Mouse (Mus musculus) heart, adult 2 months (tissue): ENCODE results near the gene Nhlrc1. TPM values are rescaled to one million over a fixed set of nuclear protein-coding genes. Genes with fewer than 3 reads are reported as not detected.

ENCODE experiments used
- DNase-seq, 2 experiments: peaks; one replicate each; pipeline ENCODE4 v3.0.0; 2021
- H3K27ac ChIP-seq: fragments of 200-600 bp; 2 replicates; pipeline ENCODE4 v1.8.1; 2022
- H3K27me3 ChIP-seq: fragments of 200-500 bp; 2 replicates; pipeline ENCODE4 v1.6.1; 2012; ENCODE audit warnings: mild to moderate bottlenecking, low read length, inconsistent platforms, mixed read lengths; ENCODE audit not compliant: control insufficient read depth, insufficient read depth
- H3K36me3 ChIP-seq: fragments of 200-500 bp; 2 replicates; pipeline ENCODE4 v1.6.1; 2012; ENCODE audit warnings: low read length, inconsistent platforms; ENCODE audit not compliant: control insufficient read depth, insufficient read depth
- H3K4me1 ChIP-seq: fragments of 200-500 bp; 2 replicates; pipeline ENCODE4 v1.6.1; 2011; ENCODE audit warnings: low read length; ENCODE audit not compliant: control insufficient read depth, insufficient read depth
- H3K4me3 ChIP-seq: fragments of 200-600 bp; 2 replicates; pipeline ENCODE4 v1.8.1; 2022
- H3K79me2 ChIP-seq: fragments of 200-500 bp; replicated peaks from 2 replicates; pipeline ENCODE4 v1.6.1; 2012; ENCODE audit warnings: mild to moderate bottlenecking, inconsistent platforms, low read length, moderate library complexity, mixed read lengths; ENCODE audit not compliant: control insufficient read depth, insufficient read depth
- H3K9ac ChIP-seq: fragments of 200-500 bp; 2 replicates; pipeline ENCODE4 v1.6.1; 2012; ENCODE audit warnings: low read depth, mild to moderate bottlenecking, control low read depth, inconsistent platforms, low read length, mixed read lengths
- CTCF ChIP-seq: fragments of 200-600 bp; IDR thresholded peaks from 2 replicates; pipeline ENCODE4 v1.8.1; 2022; ENCODE audit warnings: antibody characterized with exemption, mild to moderate bottlenecking, moderate library complexity
- EP300 ChIP-seq: fragments of 200-500 bp; IDR thresholded peaks from 2 replicates; pipeline ENCODE4 v1.6.1; 2011; ENCODE audit warnings: low read depth, low read length, control low read depth; ENCODE audit not compliant: insufficient read depth
- POLR2A ChIP-seq: fragments of 200-500 bp; IDR thresholded peaks from 2 replicates; pipeline ENCODE4 v1.6.1; 2011; ENCODE audit warnings: mild to moderate bottlenecking, low read depth, low read length, control low read depth; ENCODE audit not compliant: insufficient read depth
- WGBS: fragments of 180-500 bp; shearing (Covaris S2); methylation state at CpG from one replicate; pipeline ENCODE4 v1.1.7; 2018; 5-methylcytosine and 5-hydroxymethylcytosine counted together
- intact Hi-C: fragments of 180-260 bp; cut with DNase I; formaldehyde crosslinking; loops from one replicate; pipeline ENCODE4 v1.15.1; 2025
- polyA plus RNA-seq: library from polyadenylated mRNA; depleted of rRNA; stranded (reverse); fragments of >200 nt; gene quantifications from 2 replicates; pipeline ENCODE4 v1.2.3, GENCODE M21; 2012
- total RNA-seq, 2 experiments: library from RNA; stranded (reverse); gene quantifications; 2 replicates each; pipeline ENCODE4 v1.2.3; 2021

Nhlrc1 gene
- total and polyA plus RNA-seq, 3 experiments = 6.1 to 6.8 (median 6.6) TPM

DNA sequence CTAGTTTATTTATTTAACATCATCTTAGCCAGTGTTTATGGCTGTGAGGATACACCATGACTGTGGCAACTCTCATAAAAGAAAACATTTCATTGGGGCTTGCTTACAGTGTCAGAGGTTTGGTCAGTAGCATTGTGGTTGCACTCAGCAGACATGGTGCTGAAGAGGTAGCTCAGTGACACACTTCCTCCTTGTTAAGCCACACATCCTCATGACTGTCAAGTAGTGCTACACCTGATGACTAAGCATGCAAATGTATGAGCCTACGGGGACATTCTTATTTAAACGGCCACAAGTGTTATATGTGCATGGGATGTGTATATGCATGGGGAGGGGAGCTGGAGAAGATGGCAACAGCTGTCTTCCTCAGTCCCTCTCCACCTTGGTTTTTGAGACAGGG is 30.8 kb downstream of the Nhlrc1 start:
- 86% methylated on average over 2 of the region's 2 CpGs for WGBS
- no peak for DNase-seq
- Histone ChIP-seq H3K4me3 (no peak overlapping the region), H3K36me3 (peaks cover 4% of the 10 kb centered on the region), H3K79me2 (no peaks in the 10 kb centered on the region), H3K27me3 (no peaks in the 10 kb centered on the region), H3K27ac (no peak overlapping the region), H3K9ac (no peak overlapping the region), H3K4me1 (peaks cover 9% of the 10 kb centered on the region)
- TF ChIP-seq EP300 (no peak), POLR2A (no peak), CTCF (no peak)
- intact Hi-C loops = no loop called here

- H3K4me1 ChIP-seq = peaks cover 6% of the 10 kb centered on the region
- peaks cover 4% of the 10 kb centered on the region for H3K36me3 ChIP-seq
- no peak overlapping the region for H3K9ac ChIP-seq
- no peaks in the 10 kb centered on the region for H3K79me2 ChIP-seq
- H3K4me3 ChIP-seq = no peak overlapping the region
- intact Hi-C loops = loop anchor here (5.0 kb wide), 1 partner anchor 98 kb away; no protein-coding TSS in a partner anchor
- H3K27ac ChIP-seq = peak overlapping the region; percentile 69
- peak; percentile 75; the same call in 1 of the 2 replicates for TF ChIP-seq EP300
- no peak for TF ChIP-seq POLR2A
- TF ChIP-seq CTCF = no peak
- DNase-seq = peak; percentile 39 to 53
- 21% methylated on average over 13 of the region's 13 CpGs for WGBS
- no peaks in the 10 kb centered on the region for H3K27me3 ChIP-seq
These were observed 34.7 kb downstream of the Nhlrc1 start for GRCm38 (mm10) chr13:46979836-46980490.

- Histone ChIP-seq H3K27ac (no peak overlapping the region), H3K9ac (no peak overlapping the region), H3K27me3 (no peaks in the 10 kb centered on the region), H3K4me3 (no peak overlapping the region), H3K4me1 (peaks cover 6% of the 10 kb centered on the region), H3K36me3 (peaks cover 4% of the 10 kb centered on the region), H3K79me2 (no peaks in the 10 kb centered on the region)
- intact Hi-C loops = loop anchor here (5.0 kb wide), 1 partner anchor 94 kb away; no protein-coding TSS in a partner anchor
- TF ChIP-seq CTCF = peak; percentile 40
- no peak for TF ChIP-seq POLR2A
- TF ChIP-seq EP300 = no peak
- WGBS = 88% methylated on average over 7 of the region's 7 CpGs
- DNase-seq = no peak
These were observed 38.1 kb downstream of the Nhlrc1 start for GRCm38 (mm10) chr13:46976532-46976931.

DNA sequence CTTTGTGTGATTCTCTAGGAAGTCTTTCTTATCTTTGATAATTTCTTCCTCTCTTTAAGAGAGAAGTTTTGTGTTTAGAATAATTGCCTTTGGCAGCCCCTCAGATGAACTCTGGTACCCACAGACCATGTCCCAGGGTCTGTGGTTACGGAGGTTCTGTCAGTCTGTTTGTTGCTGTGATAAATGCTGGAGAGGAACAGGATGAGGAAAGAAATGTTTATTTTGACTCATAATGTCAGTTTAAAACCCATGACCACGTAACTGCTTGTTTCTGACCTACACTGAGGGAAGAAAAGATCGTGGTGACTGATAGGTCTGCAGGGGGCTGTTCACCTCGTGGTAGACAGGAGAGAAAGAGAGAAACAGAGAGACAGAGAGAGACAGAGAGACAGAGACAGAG is 38.7 kb downstream of the Nhlrc1 start:
- Histone ChIP-seq H3K27me3 (no peaks in the 10 kb centered on the region), H3K9ac (no peak overlapping the region), H3K36me3 (peaks cover 4% of the 10 kb centered on the region), H3K27ac (no peak overlapping the region), H3K4me1 (peaks cover 6% of the 10 kb centered on the region), H3K79me2 (no peaks in the 10 kb centered on the region), H3K4me3 (no peak overlapping the region)
- WGBS = 55% methylated on average over 4 of the region's 4 CpGs
- TF ChIP-seq EP300 (no peak), POLR2A (no peak)
- intact Hi-C loops = loop anchor here (5.0 kb wide), 1 partner anchor 94 kb away; no protein-coding TSS in a partner anchor
- no peak for DNase-seq

DNA sequence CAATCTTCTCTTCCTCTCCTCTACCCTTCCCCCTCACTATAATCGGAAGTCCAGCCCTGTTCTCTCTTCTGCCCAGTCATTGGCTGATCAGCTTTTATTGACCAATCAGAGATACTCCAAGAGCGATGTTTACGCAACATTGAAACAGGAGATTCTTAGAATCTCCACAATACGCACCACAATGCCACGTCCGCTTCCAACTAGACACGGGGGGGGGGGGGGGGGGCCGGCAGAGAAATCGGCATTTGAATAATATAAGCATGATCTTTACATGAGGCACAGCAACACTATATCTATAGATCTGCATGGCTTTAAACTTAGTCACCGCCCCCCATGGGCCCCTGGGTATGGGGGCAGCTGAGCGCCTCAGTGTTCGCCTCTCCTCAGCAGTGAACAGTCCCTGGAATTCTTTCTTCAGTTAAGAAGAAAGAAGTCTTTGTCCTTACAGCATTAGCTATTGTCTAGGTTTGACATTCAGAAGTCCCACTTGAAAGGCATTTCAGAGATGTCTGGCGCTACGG is 39.6 kb downstream of the Nhlrc1 start:
- DNase-seq = no peak
- TF ChIP-seq EP300 (no peak), POLR2A (no peak), CTCF (no peak)
- Histone ChIP-seq H3K4me3 (no peak overlapping the region), H3K4me1 (peaks cover 2% of the 10 kb centered on the region), H3K79me2 (no peaks in the 10 kb centered on the region), H3K27me3 (no peaks in the 10 kb centered on the region), H3K27ac (no peak overlapping the region), H3K9ac (no peak overlapping the region), H3K36me3 (peaks cover 4% of the 10 kb centered on the region)
- intact Hi-C loops = loop anchor here (5.0 kb wide), 1 partner anchor 93 kb away; no protein-coding TSS in a partner anchor
- 66% methylated on average over 14 of the region's 14 CpGs for WGBS

- Histone ChIP-seq H3K27ac (peak overlapping the region; percentile 17; the same call in 1 of the 2 replicates), H3K27me3 (no peaks in the 10 kb centered on the region), H3K9ac (no peak overlapping the region), H3K79me2 (no peaks in the 10 kb centered on the region), H3K4me1 (no peaks in the 10 kb centered on the region), H3K36me3 (no peaks in the 10 kb centered on the region), H3K4me3 (no peak overlapping the region)
- DNase-seq = peak in 1 of 2 experiments; percentile 21
- 0 out of 2 replicates have a peak, but pooled peaks have one; percentile 16 for TF ChIP-seq POLR2A
- 0 out of 2 replicates have a peak, but pooled peaks have one; percentile 42 for TF ChIP-seq EP300
- TF ChIP-seq CTCF = no peak
- intact Hi-C loops = loop anchor here (5.0 kb wide), 2 partner anchors 42 to 133 kb away; partner anchors contain the start of gene Nhlrc1
- WGBS = 42% methylated on average over 10 of the region's 10 CpGs
These were observed 44.2 kb downstream of the Nhlrc1 start for GRCm38 (mm10) chr13:46970286-46970945.
